Mouse (Mus musculus) kidney, embryonic 15.5 days (tissue): Measurements from ENCODE around the gene Micall1. TPM values are rescaled to one million over a fixed set of nuclear protein-coding genes. Genes with fewer than 3 reads are reported as not detected.

Experiments used
- ATAC-seq: fragments of 200-750 bp; cut with Nextera tagmentation; replicated peaks from 2 replicates; pipeline ENCODE4 v1.8.0; 2017; ENCODE audit warnings: moderate TSS enrichment; ENCODE audit not compliant: low FRiP score
- H3K27ac ChIP-seq: fragments of 300-500 bp; sonication (generic); 2 replicates; pipeline ENCODE4 v1.5.1; 2015; ENCODE audit warnings: mild to moderate bottlenecking, inconsistent platforms
- H3K27me3 ChIP-seq: fragments of 300-500 bp; sonication (generic); 2 replicates; pipeline ENCODE4 v1.6.1; 2015; ENCODE audit warnings: inconsistent platforms
- H3K36me3 ChIP-seq: fragments of 300-500 bp; sonication (generic); 2 replicates; pipeline ENCODE4 v1.6.1; 2015; ENCODE audit warnings: inconsistent platforms
- H3K4me1 ChIP-seq: fragments of 300-500 bp; sonication (generic); 2 replicates; pipeline ENCODE4 v1.6.1; 2015; ENCODE audit warnings: inconsistent platforms
- H3K4me2 ChIP-seq: fragments of 300-500 bp; sonication (generic); 2 replicates; pipeline ENCODE4 v1.6.1; 2015; ENCODE audit warnings: moderate library complexity, mild to moderate bottlenecking, inconsistent platforms
- H3K4me3 ChIP-seq: fragments of 300-500 bp; sonication (generic); replicated peaks from 2 replicates; pipeline ENCODE4 v1.5.1; 2015; ENCODE audit warnings: mild to moderate bottlenecking, inconsistent platforms
- H3K9ac ChIP-seq: fragments of 300-500 bp; sonication (generic); 2 replicates; pipeline ENCODE4 v1.6.1; 2015; ENCODE audit warnings: mild to moderate bottlenecking, inconsistent platforms
- H3K9me3 ChIP-seq: fragments of 300-500 bp; sonication (generic); replicated peaks from 2 replicates; pipeline ENCODE4 v1.6.1; 2016; ENCODE audit warnings: inconsistent platforms
- WGBS: fragments of 180-500 bp; shearing (Covaris S2); methylation state at CpG from one replicate; pipeline ENCODE4 v1.1.7; 2015; ENCODE audit warnings: mixed read lengths; 5-methylcytosine and 5-hydroxymethylcytosine counted together
- polyA plus RNA-seq: library from polyadenylated mRNA; unstranded; fragments of >200 nt; fragmentation: Nextera tagmentation; extraction: Ambion mirVana; gene quantifications from 2 replicates; pipeline ENCODE4 v1.2.1, GENCODE M21; 2015

Micall1 gene
- polyA plus RNA-seq, 1 experiment from 2014 or later, result 11.0 TPM

GRCm38 (mm10) chr15:79162301-79162700 is 53.6 kb downstream of the Micall1 start:
- no peak for ATAC-seq
- 71% methylated on average over 7 of the region's 7 CpGs for WGBS

GRCm38 (mm10) chr15:79162822-79163221 is 54.1 kb downstream of the Micall1 start:
- Histone ChIP-seq H3K9ac (no peak overlapping the region), H3K36me3 (no peaks in the 10 kb centered on the region), H3K4me2 (no peak overlapping the region), H3K4me3 (peak overlapping the region; percentile 26; the same call in 1 of the 2 replicates), H3K27me3 (peaks cover 79% of the 10 kb centered on the region), H3K9me3 (no peaks in the 10 kb centered on the region), H3K27ac (no peak overlapping the region), H3K4me1 (peaks cover 14% of the 10 kb centered on the region)
- 50% methylated on average over 14 of the region's 14 CpGs for WGBS
- ATAC-seq, result no peak

More at GRCm38 (mm10) chr15:79162301-79162700, 53.6 kb downstream of the Micall1 start:
- Histone ChIP-seq H3K27me3 (peaks cover 82% of the 10 kb centered on the region), H3K4me1 (peaks cover 14% of the 10 kb centered on the region), H3K9me3 (no peaks in the 10 kb centered on the region), H3K27ac (no peak overlapping the region), H3K36me3 (no peaks in the 10 kb centered on the region), H3K9ac (no peak overlapping the region), H3K4me2 (no peak overlapping the region), H3K4me3 (no peak overlapping the region)

GRCm38 (mm10) chr15:79164251-79164650 is 55.6 kb downstream of the Micall1 start:
- Histone ChIP-seq H3K4me3 (no peak overlapping the region), H3K27ac (no peak overlapping the region), H3K4me2 (no peak overlapping the region), H3K9me3 (no peaks in the 10 kb centered on the region), H3K4me1 (peaks cover 16% of the 10 kb centered on the region), H3K9ac (no peak overlapping the region), H3K27me3 (peaks cover 71% of the 10 kb centered on the region), H3K36me3 (no peaks in the 10 kb centered on the region)
- WGBS, result 10% methylated on average over 15 of the region's 15 CpGs
- ATAC-seq, result no peak

- no peak for ATAC-seq
- Histone ChIP-seq H3K27ac (no peak within 1 kb of the TSS), H3K27me3 (peaks cover 62% of the 10 kb centered on the region), H3K36me3 (no peaks in the 10 kb centered on the region), H3K4me2 (no peak within 1 kb of the TSS), H3K9ac (no peak within 1 kb of the TSS), H3K4me1 (peaks cover 19% of the 10 kb centered on the region), H3K4me3 (no peak within 1 kb of the TSS), H3K9me3 (no peaks in the 10 kb centered on the region)
- 56% methylated on average over 5 of the region's 5 CpGs for WGBS
Observed at GRCm38 (mm10) chr15:79165140-79165539, 56.4 kb downstream of the Micall1 start, which contains the start of gene Sox10. Gene Sox10 (minus strand): TSS chr15:79165240.

- Histone ChIP-seq H3K4me2 (no peak overlapping the region), H3K9me3 (no peaks in the 10 kb centered on the region), H3K36me3 (no peaks in the 10 kb centered on the region), H3K4me1 (peaks cover 19% of the 10 kb centered on the region), H3K27ac (no peak overlapping the region), H3K9ac (no peak overlapping the region), H3K4me3 (no peak overlapping the region), H3K27me3 (peaks cover 47% of the 10 kb centered on the region)
- 53% methylated on average over 8 of the region's 8 CpGs for WGBS
- no peak for ATAC-seq
Observed at GRCm38 (mm10) chr15:79166712-79167111, 58.0 kb downstream of the Micall1 start.

- 0 out of 2 replicates have a peak, but pooled peaks have one; percentile 43 for ATAC-seq
- H3K9ac ChIP-seq, result no peak overlapping the region
- 35% methylated on average over 6 of the region's 6 CpGs for WGBS
- no peaks in the 10 kb centered on the region for H3K27me3 ChIP-seq
- H3K9me3 ChIP-seq, result no peaks in the 10 kb centered on the region
- H3K4me2 ChIP-seq, result no peak overlapping the region
- H3K27ac ChIP-seq, result no peak overlapping the region
- no peak overlapping the region for H3K4me3 ChIP-seq
- H3K4me1 ChIP-seq, result peaks cover 12% of the 10 kb centered on the region; the same call in 1 of the 2 replicates
- H3K36me3 ChIP-seq, result no peaks in the 10 kb centered on the region
Observed at GRCm38 (mm10) chr15:79176905-79177304, 68.2 kb downstream of the Micall1 start.

- 81% methylated on average over 10 of the region's 10 CpGs for WGBS
- ATAC-seq, result no peak
- Histone ChIP-seq H3K9me3 (no peaks in the 10 kb centered on the region), H3K36me3 (no peaks in the 10 kb centered on the region), H3K27ac (no peak overlapping the region), H3K4me2 (no peak overlapping the region), H3K4me1 (no peaks in the 10 kb centered on the region), H3K9ac (no peak overlapping the region), H3K4me3 (no peak overlapping the region), H3K27me3 (no peaks in the 10 kb centered on the region)
Observed at GRCm38 (mm10) chr15:79185213-79185612, 76.5 kb downstream of the Micall1 start.

Other genes starting within 250 kb of the Micall1 start
- 49.5 and 55.5 TPM in 2 replicates for gene Gga1, start 231.7 kb upstream of the Micall1 start, polyA plus RNA-seq
- gene Gm49510, start 209.2 kb upstream of the Micall1 start, polyA plus RNA-seq, result 0.14 and 0.60 TPM in 2 replicates
- gene Sh3bp1, start 209.1 kb upstream of the Micall1 start, polyA plus RNA-seq, result 34.4 and 41.6 TPM in 2 replicates
- 13.7 and 15.0 TPM in 2 replicates for gene Pdxp, start 195.0 kb upstream of the Micall1 start, polyA plus RNA-seq
- gene Lgals1, start 182.2 kb upstream of the Micall1 start, polyA plus RNA-seq, result 761 and 838 TPM in 2 replicates
- 54.6 and 58.9 TPM in 2 replicates for gene Nol12, start 174.0 kb upstream of the Micall1 start, polyA plus RNA-seq
- gene Triobp, start 161.2 kb upstream of the Micall1 start, polyA plus RNA-seq, result 62.9 and 66.6 TPM in 2 replicates
- 513 and 545 TPM in 2 replicates for gene H1f0, start 80.4 kb upstream of the Micall1 start, polyA plus RNA-seq
- 0.12 and 0.30 TPM in 2 replicates for gene Galr3, start 67.0 kb upstream of the Micall1 start, polyA plus RNA-seq
- 47.7 and 56.3 TPM in 2 replicates for gene Ankrd54, start 46.0 kb upstream of the Micall1 start, polyA plus RNA-seq
- 243 and 247 TPM in 2 replicates for gene Eif3l, start 33.7 kb upstream of the Micall1 start, polyA plus RNA-seq
- 303 and 317 TPM in 2 replicates for gene Polr2f, start 32.1 kb downstream of the Micall1 start, polyA plus RNA-seq
- gene 1700088E04Rik, start 32.4 kb downstream of the Micall1 start, polyA plus RNA-seq, result 7.7 and 10.5 TPM in 2 replicates
- 0.40 and 0.96 TPM in 2 replicates for gene Sox10, start 56.3 kb downstream of the Micall1 start, polyA plus RNA-seq
- gene Pick1, start 120.3 kb downstream of the Micall1 start, polyA plus RNA-seq, result 45.5 and 49.8 TPM in 2 replicates
- 0.67 and 0.74 TPM in 2 replicates for gene Gm49486, start 120.5 kb downstream of the Micall1 start, polyA plus RNA-seq
- 0.12 and 0.26 TPM in 2 replicates for gene Slc16a8, start 145.9 kb downstream of the Micall1 start, polyA plus RNA-seq
- gene Baiap2l2, start 176.6 kb downstream of the Micall1 start, polyA plus RNA-seq, result 13.4 and 14.3 TPM in 2 replicates
- 16.9 and 17.7 TPM in 2 replicates for gene Pla2g6, start 219.5 kb downstream of the Micall1 start, polyA plus RNA-seq
- 3.8 and 4.4 TPM in 2 replicates for gene Maff, start 237.7 kb downstream of the Micall1 start, polyA plus RNA-seq